Mouse (Mus musculus): ENCODE results near the gene Tex264. TPM values are rescaled to one million over a fixed set of nuclear protein-coding genes. Genes with fewer than 3 reads are reported as not detected.

Tex264 gene
- total RNA-seq, 2 experiments from 2014 or later, result 9.0 to 10.9 TPM

GRCm38 (mm10) chr9:106613951-106614350, 71.8 kb downstream of the Tex264 start:
- ATAC-seq (replicated peaks; ENCODE audit: low FRiP score, poor library complexity, severe bottlenecking), result no peak

GRCm38 (mm10) chr9:106610727-106611126, 75.0 kb downstream of the Tex264 start:
- no peak for ATAC-seq (replicated peaks; ENCODE audit: low FRiP score, poor library complexity, severe bottlenecking)

Other genes starting within 250 kb of the Tex264 start
- 0.77 and 4.2 TPM in 2 replicates for gene Acy1, start 247.6 kb downstream of the Tex264 start, total RNA-seq (2015; ENCODE audit: low replicate concordance)
- 4.5 and 7.4 TPM in 2 replicates for gene Acy1, start 247.6 kb downstream of the Tex264 start, total RNA-seq (2017; ENCODE audit: low replicate concordance)
- 2.5 TPM in 1 of 2 replicates, not detected in the other for gene Abhd14b, start 238.5 kb downstream of the Tex264 start, total RNA-seq (2015; ENCODE audit: low replicate concordance)
- gene Abhd14b, start 238.5 kb downstream of the Tex264 start, total RNA-seq (2017; ENCODE audit: low replicate concordance), result 0.26 TPM in 1 of 2 replicates, not detected in the other
- 0.77 and 7.3 TPM in 2 replicates for gene Abhd14a, start 238.2 kb downstream of the Tex264 start, total RNA-seq (2015; ENCODE audit: low replicate concordance)
- gene Abhd14a, start 238.2 kb downstream of the Tex264 start, total RNA-seq (2017; ENCODE audit: low replicate concordance), result 0.84 and 3.2 TPM in 2 replicates
- gene Pcbp4, start 232.6 kb downstream of the Tex264 start, total RNA-seq (2015; ENCODE audit: low replicate concordance), result not detected in 2 replicates
- gene Pcbp4, start 232.6 kb downstream of the Tex264 start, total RNA-seq (2017; ENCODE audit: low replicate concordance), result not detected in 2 replicates
- gene Gpr62, start 220.0 kb downstream of the Tex264 start, total RNA-seq (2015; ENCODE audit: low replicate concordance), result not detected in 2 replicates
- gene Gpr62, start 220.0 kb downstream of the Tex264 start, total RNA-seq (2017; ENCODE audit: low replicate concordance), result not detected in 2 replicates
- 3.5 and 4.6 TPM in 2 replicates for gene Rrp9, start 210.0 kb downstream of the Tex264 start, total RNA-seq (2015; ENCODE audit: low replicate concordance)
- 5.7 and 6.4 TPM in 2 replicates for gene Rrp9, start 210.0 kb downstream of the Tex264 start, total RNA-seq (2017; ENCODE audit: low replicate concordance)
- gene Parp3, start 209.0 kb downstream of the Tex264 start, total RNA-seq (2015; ENCODE audit: low replicate concordance), result 1.7 and 7.3 TPM in 2 replicates
- gene Parp3, start 209.0 kb downstream of the Tex264 start, total RNA-seq (2017; ENCODE audit: low replicate concordance), result 1.4 and 7.4 TPM in 2 replicates
- not detected in 2 replicates for gene Iqcf1, start 186.0 kb downstream of the Tex264 start, total RNA-seq (2015; ENCODE audit: low replicate concordance)
- not detected in 2 replicates for gene Iqcf1, start 186.0 kb downstream of the Tex264 start, total RNA-seq (2017; ENCODE audit: low replicate concordance)
- not detected in 2 replicates for gene Iqcf5, start 171.4 kb downstream of the Tex264 start, total RNA-seq (2015; ENCODE audit: low replicate concordance)
- not detected in 2 replicates for gene Iqcf5, start 171.4 kb downstream of the Tex264 start, total RNA-seq (2017; ENCODE audit: low replicate concordance)
- not detected in 2 replicates for gene Iqcf3, start 124.3 kb downstream of the Tex264 start, total RNA-seq (2015; ENCODE audit: low replicate concordance)
- gene Iqcf3, start 124.3 kb downstream of the Tex264 start, total RNA-seq (2017; ENCODE audit: low replicate concordance), result not detected in 2 replicates
- not detected in 2 replicates for gene Iqcf4, start 114.9 kb downstream of the Tex264 start, total RNA-seq (2015; ENCODE audit: low replicate concordance)
- gene Iqcf4, start 114.9 kb downstream of the Tex264 start, total RNA-seq (2017; ENCODE audit: low replicate concordance), result not detected in 2 replicates
- not detected in 2 replicates for gene Iqcf6, start 59.3 kb downstream of the Tex264 start, total RNA-seq (2015; ENCODE audit: low replicate concordance)
- not detected in 2 replicates for gene Iqcf6, start 59.3 kb downstream of the Tex264 start, total RNA-seq (2017; ENCODE audit: low replicate concordance)
- gene Grm2, start 29.8 kb downstream of the Tex264 start, total RNA-seq (2015; ENCODE audit: low replicate concordance), result not detected in 2 replicates
- not detected in 2 replicates for gene Grm2, start 29.8 kb downstream of the Tex264 start, total RNA-seq (2017; ENCODE audit: low replicate concordance)
- gene Rad54l2, start 103.3 kb upstream of the Tex264 start, total RNA-seq (2015; ENCODE audit: low replicate concordance), result 2.1 and 4.4 TPM in 2 replicates
- gene Rad54l2, start 103.3 kb upstream of the Tex264 start, total RNA-seq (2017; ENCODE audit: low replicate concordance), result 2.9 and 3.2 TPM in 2 replicates
- gene Dcaf1, start 135.9 kb upstream of the Tex264 start, total RNA-seq (2015; ENCODE audit: low replicate concordance), result 4.8 and 27.9 TPM in 2 replicates
- 16.5 and 19.1 TPM in 2 replicates for gene Dcaf1, start 135.9 kb upstream of the Tex264 start, total RNA-seq (2017; ENCODE audit: low replicate concordance)
- 4.2 and 6.9 TPM in 2 replicates for gene Rbm15b, start 201.5 kb upstream of the Tex264 start, total RNA-seq (2015; ENCODE audit: low replicate concordance)
- gene Rbm15b, start 201.5 kb upstream of the Tex264 start, total RNA-seq (2017; ENCODE audit: low replicate concordance), result 8.6 and 10.2 TPM in 2 replicates
- gene Manf, start 206.1 kb upstream of the Tex264 start, total RNA-seq (2015; ENCODE audit: low replicate concordance), result 112 and 129 TPM in 2 replicates
- 49.9 and 77.7 TPM in 2 replicates for gene Manf, start 206.1 kb upstream of the Tex264 start, total RNA-seq (2017; ENCODE audit: low replicate concordance)